Mouse (Mus musculus) heart, embryonic 14.5 days (tissue): ENCODE measurements at regions not wholly inside any gene's neighbourhood (a gene's known extent, or its start where the extent isn't known, plus 50 kb on each side); places are given as distances from the start of the nearest gene placed in this dataset.

Experiments
- ATAC-seq: fragments of 200-750 bp; cut with Nextera tagmentation; 2 replicates; pipeline ENCODE4 v1.8.0; 2017; ENCODE audit warnings: low read depth, moderate TSS enrichment; ENCODE audit not compliant: insufficient number of reproducible peaks, insufficient read depth, low FRiP score
- H3K27ac ChIP-seq, 2 experiments: fragments of 200-500 bp in 1 of 2; fragments of 300-500 bp in 1 of 2; sonication (generic) in 1 of 2; replicated peaks in 1 of 2; 2 replicates each; pipeline ENCODE4 v1.5.1; 2012 to 2014; ENCODE audit warnings: low read depth in 2 of 2, low read length in 2 of 2, control low read depth in 1 of 2, mild to moderate bottlenecking in 1 of 2, mixed read lengths in 1 of 2; ENCODE audit not compliant: control insufficient read depth in 1 of 2, insufficient read depth in 1 of 2
- H3K27me3 ChIP-seq: fragments of 300-500 bp; sonication (generic); 2 replicates; pipeline ENCODE4 v1.6.1; 2014; ENCODE audit warnings: mild to moderate bottlenecking, low read length, control low read depth; ENCODE audit not compliant: control insufficient read depth, insufficient read depth
- H3K36me3 ChIP-seq: fragments of 300-500 bp; sonication (generic); 2 replicates; pipeline ENCODE4 v1.6.1; 2014; ENCODE audit warnings: mild to moderate bottlenecking, control low read depth, low read length, mixed read lengths; ENCODE audit not compliant: control insufficient read depth, insufficient read depth
- H3K4me1 ChIP-seq, 2 experiments: fragments of 200-500 bp in 1 of 2; fragments of 300-500 bp in 1 of 2; sonication (generic) in 1 of 2; 2 replicates each; pipeline ENCODE4 v1.6.1; 2012 to 2014; ENCODE audit warnings: low read length in 2 of 2, control low read depth in 1 of 2, mixed read lengths in 1 of 2; ENCODE audit not compliant: control insufficient read depth in 2 of 2, insufficient read depth in 2 of 2
- H3K4me2 ChIP-seq: fragments of 300-500 bp; sonication (generic); 2 replicates; pipeline ENCODE4 v1.6.1; 2014; ENCODE audit warnings: mild to moderate bottlenecking, low read length
- H3K4me3 ChIP-seq, 2 experiments: fragments of 200-500 bp in 1 of 2; fragments of 300-500 bp in 1 of 2; sonication (generic) in 1 of 2; 2 replicates each; pipeline ENCODE4 v1.5.1; 2012 to 2014; ENCODE audit warnings: low read length in 2 of 2, mild to moderate bottlenecking in 2 of 2, control low read depth in 1 of 2, low read depth in 1 of 2, moderate library complexity in 1 of 2; ENCODE audit not compliant: control insufficient read depth in 1 of 2, insufficient read depth in 1 of 2
- H3K9ac ChIP-seq: fragments of 300-500 bp; sonication (generic); 2 replicates; pipeline ENCODE4 v1.6.1; 2014; ENCODE audit warnings: mild to moderate bottlenecking, low read length
- H3K9me3 ChIP-seq: fragments of 300-500 bp; sonication (generic); 2 replicates; pipeline ENCODE4 v1.6.1; 2016; ENCODE audit warnings: low read length, control low read depth; ENCODE audit not compliant: control insufficient read depth
- WGBS: fragments of 180-500 bp; shearing (Covaris S2); extraction: QIAGEN DNeasy Blood & Tissue Kit; methylation state at CpG from one replicate; pipeline ENCODE4 v1.1.7; 2014; 5-methylcytosine and 5-hydroxymethylcytosine counted together

GRCm38 (mm10) chr15:62871082-62871766 is 973.8 kb downstream of the Gsdmc2 start:
- whole genome bisulfite sequencing, result 61% methylated on average over 1 of the region's 1 CpGs
- no peaks in the 10 kb centered on the region for H3K4me1 ChIP-seq
- H3K4me2 ChIP-seq, result no peak overlapping the region
- no peak for ATAC-seq
- no peak overlapping the region for H3K9ac ChIP-seq
- no peaks in the 10 kb centered on the region for H3K9me3 ChIP-seq
- H3K36me3 ChIP-seq, result no peaks in the 10 kb centered on the region
- H3K27ac ChIP-seq, result no peak overlapping the region
- H3K4me3 ChIP-seq, result no peak overlapping the region
- no peaks in the 10 kb centered on the region for H3K27me3 ChIP-seq

- H3K4me1 ChIP-seq, result no peaks in the 10 kb centered on the region
- no peaks in the 10 kb centered on the region for H3K36me3 ChIP-seq
- no peak overlapping the region for H3K4me3 ChIP-seq
- no peak overlapping the region for H3K4me2 ChIP-seq
- WGBS, result 69% methylated on average over 1 of the region's 1 CpGs
- no peak overlapping the region for H3K9ac ChIP-seq
- no peaks in the 10 kb centered on the region for H3K9me3 ChIP-seq
- no peaks in the 10 kb centered on the region for H3K27me3 ChIP-seq
- H3K27ac ChIP-seq, result no peak overlapping the region
- no peak for ATAC-seq
Measured at GRCm38 (mm10) chr15:62862574-62862973, 982.4 kb downstream of the Gsdmc2 start.

GRCm38 (mm10) chr15:62861422-62861821 is 983.6 kb downstream of the Gsdmc2 start:
- no peak for ATAC-seq
- Histone ChIP-seq H3K4me3 (no peak overlapping the region), H3K9me3 (no peaks in the 10 kb centered on the region), H3K9ac (no peak overlapping the region), H3K36me3 (no peaks in the 10 kb centered on the region), H3K27ac (no peak overlapping the region), H3K27me3 (no peaks in the 10 kb centered on the region), H3K4me2 (no peak overlapping the region), H3K4me1 (no peaks in the 10 kb centered on the region)

GRCm38 (mm10) chr15:62849326-62849725 is 995.7 kb downstream of the Gsdmc2 start:
- no peak for ATAC-seq
- Histone ChIP-seq H3K36me3 (no peaks in the 10 kb centered on the region), H3K4me2 (no peak overlapping the region), H3K27ac (no peak overlapping the region), H3K9me3 (no peaks in the 10 kb centered on the region), H3K27me3 (no peaks in the 10 kb centered on the region), H3K9ac (no peak overlapping the region), H3K4me1 (no peaks in the 10 kb centered on the region), H3K4me3 (no peak overlapping the region)

GRCm38 (mm10) chr15:62845884-62846283 is 999.1 kb downstream of the Gsdmc2 start:
- Histone ChIP-seq H3K27me3 (no peaks in the 10 kb centered on the region), H3K4me3 (no peak overlapping the region), H3K9ac (no peak overlapping the region), H3K4me1 (no peaks in the 10 kb centered on the region), H3K4me2 (no peak overlapping the region), H3K27ac (no peak overlapping the region), H3K9me3 (no peaks in the 10 kb centered on the region), H3K36me3 (no peaks in the 10 kb centered on the region)
- 77% methylated on average over 3 of the region's 3 CpGs for WGBS
- no peak for ATAC-seq

DNA sequence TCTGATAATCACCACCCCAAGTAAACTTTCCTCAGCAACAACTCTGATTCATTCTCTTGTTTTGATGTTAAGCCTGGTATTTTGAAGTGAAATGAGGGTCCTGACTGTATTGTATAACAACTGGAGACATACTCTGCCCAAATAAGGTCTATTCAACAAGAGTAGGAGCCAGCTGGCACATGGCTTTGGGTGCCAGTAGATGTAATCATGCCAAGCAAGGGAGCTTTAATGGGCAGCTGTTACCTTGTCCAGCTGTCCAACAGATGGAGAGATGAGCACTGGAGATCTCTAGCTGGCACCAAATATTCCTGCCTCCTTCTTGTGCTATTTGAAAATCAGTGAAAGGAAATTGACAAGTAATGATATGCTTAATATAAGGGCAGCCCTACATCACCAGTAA is 1019.4 kb downstream of the Gsdmc2 start:
- ATAC-seq, result no peak
- Histone ChIP-seq H3K4me2 (no peak overlapping the region), H3K9ac (no peak overlapping the region), H3K9me3 (no peaks in the 10 kb centered on the region), H3K4me3 (no peak overlapping the region), H3K27ac (no peak overlapping the region), H3K4me1 (no peaks in the 10 kb centered on the region), H3K36me3 (no peaks in the 10 kb centered on the region), H3K27me3 (no peaks in the 10 kb centered on the region)

DNA sequence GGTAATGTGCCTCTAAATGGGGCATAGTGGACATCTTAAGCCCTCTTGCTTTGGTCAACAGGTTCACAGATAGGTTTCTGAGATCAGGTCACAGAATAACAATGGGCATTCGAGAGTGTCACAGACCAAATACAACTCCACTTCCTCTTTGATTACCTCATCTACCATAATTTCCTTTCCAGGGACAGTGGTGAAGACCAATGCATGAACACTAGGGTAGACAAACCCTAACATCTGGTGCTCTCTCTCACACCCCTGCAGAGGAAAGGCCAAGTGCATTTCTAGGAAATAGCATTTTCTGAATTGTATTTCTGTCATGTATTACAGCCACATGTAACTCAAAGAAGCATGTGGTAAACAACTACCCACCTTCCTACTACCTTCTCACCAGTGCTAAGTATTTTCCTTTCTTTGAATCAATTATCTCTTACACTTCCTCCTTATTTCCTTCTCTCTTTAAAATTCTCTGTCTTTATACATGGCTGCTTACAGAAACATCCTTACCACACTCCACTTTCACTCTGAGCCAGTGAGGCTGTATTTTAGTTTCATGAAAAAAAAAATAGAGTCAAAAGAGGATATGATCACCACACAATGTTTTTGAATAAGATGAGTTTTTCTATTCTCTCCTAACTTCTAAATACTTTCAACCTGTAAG is 1021.0 kb downstream of the Gsdmc2 start:
- Histone ChIP-seq H3K4me2 (no peak overlapping the region), H3K4me3 (no peak overlapping the region), H3K4me1 (no peaks in the 10 kb centered on the region), H3K9me3 (no peaks in the 10 kb centered on the region), H3K36me3 (no peaks in the 10 kb centered on the region), H3K27me3 (no peaks in the 10 kb centered on the region), H3K9ac (no peak overlapping the region), H3K27ac (no peak overlapping the region)
- WGBS, result 59% methylated on average over 1 of the region's 1 CpGs
- ATAC-seq, result no peak

DNA sequence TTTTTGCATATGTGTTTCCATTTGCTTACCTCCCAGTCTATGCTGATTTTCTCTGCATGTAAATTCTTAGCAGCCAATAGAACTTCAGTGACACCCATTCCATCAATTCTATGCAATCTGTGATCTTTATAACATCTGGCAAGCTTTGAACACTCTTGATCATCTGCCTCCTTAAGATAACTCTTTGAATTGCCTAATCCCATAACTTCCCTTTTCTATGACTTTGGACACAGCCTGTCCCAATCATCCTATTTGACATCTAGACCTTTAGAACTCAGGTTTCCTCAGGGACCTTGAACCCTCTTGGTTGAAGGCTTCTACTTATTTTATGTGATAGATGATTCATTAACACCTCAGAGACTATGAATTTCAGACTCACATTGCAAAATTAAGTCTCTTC is 1022.7 kb downstream of the Gsdmc2 start:
- Histone ChIP-seq H3K36me3 (no peaks in the 10 kb centered on the region), H3K9ac (no peak overlapping the region), H3K4me3 (no peak overlapping the region), H3K9me3 (no peaks in the 10 kb centered on the region), H3K27me3 (no peaks in the 10 kb centered on the region), H3K4me2 (no peak overlapping the region), H3K27ac (no peak overlapping the region), H3K4me1 (no peaks in the 10 kb centered on the region)
- ATAC-seq, result no peak
